Mouse (Mus musculus): ENCODE measurements around the gene Afg3l1. TPM values are rescaled to one million over a fixed set of nuclear protein-coding genes. Genes with fewer than 3 reads are reported as not detected.

The Afg3l1 gene
- polyA plus RNA-seq (2014; fragmentation: Illumina TruSeq; extraction: RNeasy Lipid Tissue Mini Kit (QIAGEN cat#74804); ENCODE audit: low read depth, low replicate concordance): 36.9 TPM

GRCm38 (mm10) chr8:123477737-123478258 lies at the start of gene Afg3l1:
Gene Afg3l1 (plus strand): TSS chr8:123477903.

GRCm38 (mm10) chr8:123514781-123515539 lies 37.3 kb downstream of the Afg3l1 start, which contains the start of gene Dbndd1:
Gene Dbndd1 (minus strand): TSS chr8:123515463.

GRCm38 (mm10) chr8:123518667-123519066 lies 41.0 kb downstream of the Afg3l1 start, which contains the start of gene Gas8:
Gene Gas8 (plus strand): TSS chr8:123518834.

Other genes with a start within 250 kb of the Afg3l1 start
- 4.2 TPM for gene Spata2l, start 241.7 kb upstream of the Afg3l1 start, polyA plus RNA-seq (2014; fragmentation: Illumina TruSeq; extraction: RNeasy Lipid Tissue Mini Kit (QIAGEN cat#74804); ENCODE audit: low read depth, low replicate concordance)
- 15.2 TPM for gene Zfp276, start 223.7 kb upstream of the Afg3l1 start, polyA plus RNA-seq (2014; fragmentation: Illumina TruSeq; extraction: RNeasy Lipid Tissue Mini Kit (QIAGEN cat#74804); ENCODE audit: low read depth, low replicate concordance)
- gene Vps9d1, start 223.6 kb upstream of the Afg3l1 start, polyA plus RNA-seq (2014; fragmentation: Illumina TruSeq; extraction: RNeasy Lipid Tissue Mini Kit (QIAGEN cat#74804); ENCODE audit: low read depth, low replicate concordance): 19.4 TPM
- gene Fanca, start 159.3 kb upstream of the Afg3l1 start, polyA plus RNA-seq (2014; fragmentation: Illumina TruSeq; extraction: RNeasy Lipid Tissue Mini Kit (QIAGEN cat#74804); ENCODE audit: low read depth, low replicate concordance): 3.1 TPM
- gene Spire2, start 145.2 kb upstream of the Afg3l1 start, polyA plus RNA-seq (2014; fragmentation: Illumina TruSeq; extraction: RNeasy Lipid Tissue Mini Kit (QIAGEN cat#74804); ENCODE audit: low read depth, low replicate concordance): not detected
- gene Tcf25, start 104.2 kb upstream of the Afg3l1 start, polyA plus RNA-seq (2014; fragmentation: Illumina TruSeq; extraction: RNeasy Lipid Tissue Mini Kit (QIAGEN cat#74804); ENCODE audit: low read depth, low replicate concordance): 164 TPM
- gene Mc1r, start 70.8 kb upstream of the Afg3l1 start, polyA plus RNA-seq (2014; fragmentation: Illumina TruSeq; extraction: RNeasy Lipid Tissue Mini Kit (QIAGEN cat#74804); ENCODE audit: low read depth, low replicate concordance): not detected
- 1.1 TPM for gene Tubb3, start 66.5 kb upstream of the Afg3l1 start, polyA plus RNA-seq (2014; fragmentation: Illumina TruSeq; extraction: RNeasy Lipid Tissue Mini Kit (QIAGEN cat#74804); ENCODE audit: low read depth, low replicate concordance)
- gene Def8, start 54.4 kb upstream of the Afg3l1 start, polyA plus RNA-seq (2014; fragmentation: Illumina TruSeq; extraction: RNeasy Lipid Tissue Mini Kit (QIAGEN cat#74804); ENCODE audit: low read depth, low replicate concordance): 50.7 TPM
- gene Dbndd1, start 37.6 kb downstream of the Afg3l1 start, polyA plus RNA-seq (2014; fragmentation: Illumina TruSeq; extraction: RNeasy Lipid Tissue Mini Kit (QIAGEN cat#74804); ENCODE audit: low read depth, low replicate concordance): not detected
- 6.7 TPM for gene Gas8, start 40.9 kb downstream of the Afg3l1 start, polyA plus RNA-seq (2014; fragmentation: Illumina TruSeq; extraction: RNeasy Lipid Tissue Mini Kit (QIAGEN cat#74804); ENCODE audit: low read depth, low replicate concordance)
- 5.7 TPM for gene Rhou, start 176.0 kb downstream of the Afg3l1 start, polyA plus RNA-seq (2014; fragmentation: Illumina TruSeq; extraction: RNeasy Lipid Tissue Mini Kit (QIAGEN cat#74804); ENCODE audit: low read depth, low replicate concordance)

Measured in heart, adult 10 weeks (tissue).